Mouse (Mus musculus): ENCODE measurements around the gene Suclg2. TPM values are rescaled to one million over a fixed set of nuclear protein-coding genes. Genes with fewer than 3 reads are reported as not detected.

Suclg2 gene
- polyA plus RNA-seq, 1 experiment from 2014 or later, result 16.8 TPM

DNA sequence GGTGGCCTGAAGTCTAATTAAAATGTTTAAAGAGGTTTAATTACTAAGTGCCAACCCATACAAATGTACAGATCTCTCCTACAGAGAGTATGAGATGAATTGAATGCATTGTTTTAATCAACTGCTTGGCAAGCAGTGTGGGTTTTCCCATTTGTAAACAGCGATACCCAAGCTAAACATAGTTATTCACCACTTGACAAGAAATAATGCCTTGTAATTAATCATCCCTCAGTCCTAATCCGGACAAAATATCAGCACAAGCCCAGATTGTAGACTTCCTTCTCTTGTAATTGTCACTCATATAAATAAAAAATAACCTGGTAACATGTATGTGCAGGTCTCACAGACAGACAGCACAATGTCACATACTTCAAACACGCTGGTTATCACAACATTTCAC, 183.4 kb downstream of the Suclg2 start:
- H3K36me3 ChIP-seq, result no peaks in the 10 kb centered on the region
- H3K4me1 ChIP-seq (replicated peaks), result no peaks in the 10 kb centered on the region
- no peak overlapping the region for H3K27ac ChIP-seq (replicated peaks)
- no peaks in the 10 kb centered on the region for H3K9me3 ChIP-seq
- WGBS, result 72% methylated on average over 3 of the region's 3 CpGs
- no peak overlapping the region for H3K9ac ChIP-seq
- H3K27me3 ChIP-seq, result no peaks in the 10 kb centered on the region
- H3K4me2 ChIP-seq, result no peak overlapping the region
- ATAC-seq (ENCODE audit: low read depth), result no peak
- H3K4me3 ChIP-seq, result no peak overlapping the region

DNA sequence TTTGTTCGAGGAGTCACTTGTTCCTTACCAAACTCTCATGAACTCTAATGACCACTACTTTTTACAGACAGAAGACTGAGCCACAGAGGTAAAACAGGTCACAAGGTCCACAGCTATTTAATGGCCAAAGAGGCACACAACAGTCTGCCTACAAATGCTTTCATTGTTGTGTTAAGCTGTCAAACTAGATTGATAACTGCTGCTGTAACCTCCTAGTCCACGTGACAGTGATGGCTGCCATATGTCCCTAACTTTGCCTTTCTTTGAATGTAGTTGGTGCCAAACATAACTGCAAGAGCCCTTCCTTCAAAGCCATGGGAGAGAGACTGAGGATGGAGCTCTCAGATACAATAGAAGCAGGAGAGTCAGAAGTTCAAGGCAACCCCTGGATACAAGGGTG, 198.8 kb downstream of the Suclg2 start:
- no peak overlapping the region for H3K9ac ChIP-seq
- H3K4me1 ChIP-seq (replicated peaks), result peaks cover 7% of the 10 kb centered on the region; the same call in 1 of the 2 replicates
- ATAC-seq (ENCODE audit: low read depth), result no peak
- H3K27me3 ChIP-seq, result no peaks in the 10 kb centered on the region
- no peak overlapping the region for H3K4me3 ChIP-seq
- no peaks in the 10 kb centered on the region for H3K9me3 ChIP-seq
- 42% methylated on average over 2 of the region's 2 CpGs for WGBS
- no peak overlapping the region for H3K27ac ChIP-seq (replicated peaks)
- no peaks in the 10 kb centered on the region for H3K36me3 ChIP-seq
- H3K4me2 ChIP-seq, result no peak overlapping the region

DNA sequence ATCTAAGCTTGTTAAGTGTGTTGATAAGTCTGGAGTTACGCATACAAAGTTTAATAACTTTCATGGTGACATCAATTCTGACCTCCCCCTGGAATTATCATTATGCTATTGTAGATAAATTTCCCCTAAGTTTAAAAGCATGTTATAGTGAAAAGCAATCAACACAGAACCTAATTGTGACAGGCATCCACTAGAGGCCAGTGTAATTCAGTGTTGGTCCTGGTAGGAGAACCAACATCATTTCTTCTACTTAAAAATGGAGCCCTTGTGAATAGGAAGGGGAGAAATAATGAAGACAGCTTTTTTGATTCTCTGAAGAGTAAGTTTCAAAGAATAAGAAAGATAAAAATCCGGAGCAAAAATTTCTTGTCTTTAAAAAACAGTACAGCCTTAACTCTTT, 200.2 kb downstream of the Suclg2 start:
- H3K27me3 ChIP-seq, result no peaks in the 10 kb centered on the region
- H3K9me3 ChIP-seq, result no peaks in the 10 kb centered on the region
- no peak overlapping the region for H3K4me3 ChIP-seq
- H3K36me3 ChIP-seq, result no peaks in the 10 kb centered on the region
- WGBS, result 92% methylated on average over 2 of the region's 2 CpGs
- H3K27ac ChIP-seq (replicated peaks), result no peak overlapping the region
- no peak for ATAC-seq (ENCODE audit: low read depth)
- H3K4me1 ChIP-seq (replicated peaks), result peaks cover 7% of the 10 kb centered on the region; the same call in 1 of the 2 replicates
- no peak overlapping the region for H3K9ac ChIP-seq
- H3K4me2 ChIP-seq, result no peak overlapping the region

DNA sequence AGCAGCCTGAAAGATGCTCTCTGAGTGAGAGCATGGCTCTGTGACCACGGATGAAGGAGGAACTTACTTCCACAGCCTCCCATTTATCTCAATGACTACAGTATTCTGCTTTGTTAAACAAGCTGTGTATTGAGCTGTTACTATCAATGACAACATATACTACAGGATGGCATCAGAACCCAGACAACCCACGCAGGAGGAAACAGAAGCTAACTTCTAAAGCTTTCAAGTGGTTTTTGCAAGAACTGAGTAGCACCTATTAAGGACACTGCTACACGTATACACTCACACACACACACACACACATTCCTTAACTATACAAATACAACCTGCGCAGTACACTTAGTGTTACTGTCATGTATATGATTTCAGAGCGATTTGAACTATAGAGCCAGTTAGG, 202.9 kb downstream of the Suclg2 start:
- Histone ChIP-seq H3K27me3 (no peaks in the 10 kb centered on the region), H3K27ac (replicated peaks) (no peak overlapping the region), H3K4me1 (replicated peaks) (peaks cover 7% of the 10 kb centered on the region; the same call in 1 of the 2 replicates), H3K4me2 (no peak overlapping the region), H3K36me3 (no peaks in the 10 kb centered on the region), H3K4me3 (no peak overlapping the region), H3K9ac (no peak overlapping the region), H3K9me3 (no peaks in the 10 kb centered on the region)
- ATAC-seq (ENCODE audit: low read depth), result no peak
- 73% methylated on average over 5 of the region's 5 CpGs for WGBS

DNA sequence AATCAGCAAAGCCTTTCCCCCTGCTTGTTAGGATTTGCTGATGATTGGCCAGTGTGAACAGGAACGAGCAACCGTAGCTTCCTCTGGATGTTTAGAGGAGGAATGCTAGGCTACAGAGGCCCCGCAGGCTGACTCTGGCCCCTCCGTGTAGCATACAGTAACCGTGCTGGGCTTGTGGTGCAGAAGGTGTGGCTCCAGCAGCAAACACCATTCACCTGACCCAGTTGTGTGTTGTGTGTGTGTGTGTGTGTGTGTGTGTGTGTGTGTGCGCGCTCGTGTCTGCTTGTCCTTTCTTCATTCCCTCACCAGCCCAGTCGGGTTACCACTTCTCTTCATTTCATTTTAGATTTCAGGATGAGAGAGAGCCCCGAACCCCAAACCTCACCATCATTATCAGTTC, 203.9 kb downstream of the Suclg2 start:
- Histone ChIP-seq H3K27ac (replicated peaks) (no peak overlapping the region), H3K4me2 (no peak overlapping the region), H3K9me3 (no peaks in the 10 kb centered on the region), H3K36me3 (no peaks in the 10 kb centered on the region), H3K4me3 (no peak overlapping the region), H3K9ac (no peak overlapping the region), H3K4me1 (replicated peaks) (peaks cover 7% of the 10 kb centered on the region; the same call in 1 of the 2 replicates), H3K27me3 (no peaks in the 10 kb centered on the region)
- 88% methylated on average over 10 of the region's 10 CpGs for WGBS
- ATAC-seq (ENCODE audit: low read depth), result no peak

DNA sequence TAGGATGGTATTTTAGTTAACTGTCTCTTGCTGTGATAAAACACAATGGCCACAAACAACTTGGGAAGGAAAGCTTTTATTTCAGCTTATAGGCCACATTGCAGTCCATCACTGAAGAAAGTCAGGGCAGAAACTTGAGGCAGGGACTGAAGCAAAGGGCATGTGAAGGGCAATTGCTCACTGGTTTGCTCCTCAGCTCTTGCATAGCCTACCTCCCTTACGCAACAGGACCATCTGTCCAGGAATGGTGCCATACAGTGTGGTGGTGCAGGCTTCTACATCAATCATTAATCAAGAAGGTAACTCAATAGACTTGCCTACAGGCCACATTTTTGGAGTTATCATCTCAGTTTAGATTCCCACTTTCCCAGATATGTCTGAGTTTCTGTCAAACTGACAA, 206.9 kb downstream of the Suclg2 start:
- Histone ChIP-seq H3K27me3 (no peaks in the 10 kb centered on the region), H3K36me3 (no peaks in the 10 kb centered on the region), H3K4me1 (replicated peaks) (0 out of 2 replicates have a peak, but pooled peaks cover 7% of the 10 kb centered on the region), H3K4me3 (no peak overlapping the region), H3K9ac (no peak overlapping the region), H3K27ac (replicated peaks) (no peak overlapping the region), H3K4me2 (no peak overlapping the region), H3K9me3 (peaks cover 11% of the 10 kb centered on the region; the same call in 1 of the 2 replicates)
- 100% methylated on average over 1 of the region's 1 CpGs for WGBS
- ATAC-seq (ENCODE audit: low read depth), result no peak

DNA sequence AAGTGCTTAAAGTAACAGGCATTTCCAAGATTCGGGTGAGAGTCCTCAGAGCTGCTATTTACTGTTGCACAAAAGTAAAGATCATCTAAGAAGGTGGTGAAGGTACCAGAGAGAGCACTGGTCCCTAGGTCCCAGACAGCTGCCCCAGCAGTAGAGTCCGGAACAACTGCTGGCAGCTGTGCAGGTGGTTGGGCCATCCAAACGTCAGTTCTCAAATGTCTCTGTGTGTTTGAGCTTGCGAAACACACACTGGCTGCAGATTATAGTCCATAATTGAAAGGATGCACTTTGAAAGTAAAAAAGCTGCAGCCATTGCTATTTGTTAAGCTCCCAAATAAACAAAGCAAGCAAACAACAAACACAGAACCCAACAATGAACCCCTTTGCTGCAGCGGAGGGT, 217.8 kb downstream of the Suclg2 start:
- Histone ChIP-seq H3K4me2 (no peak overlapping the region), H3K9ac (no peak overlapping the region), H3K4me1 (replicated peaks) (peaks cover 41% of the 10 kb centered on the region), H3K9me3 (peaks cover under 1% of the 10 kb centered on the region; the same call in 1 of the 2 replicates), H3K27me3 (no peaks in the 10 kb centered on the region), H3K36me3 (no peaks in the 10 kb centered on the region), H3K27ac (replicated peaks) (no peak overlapping the region), H3K4me3 (no peak overlapping the region)
- ATAC-seq (ENCODE audit: low read depth), result no peak
- 79% methylated on average over 5 of the region's 5 CpGs for WGBS

DNA sequence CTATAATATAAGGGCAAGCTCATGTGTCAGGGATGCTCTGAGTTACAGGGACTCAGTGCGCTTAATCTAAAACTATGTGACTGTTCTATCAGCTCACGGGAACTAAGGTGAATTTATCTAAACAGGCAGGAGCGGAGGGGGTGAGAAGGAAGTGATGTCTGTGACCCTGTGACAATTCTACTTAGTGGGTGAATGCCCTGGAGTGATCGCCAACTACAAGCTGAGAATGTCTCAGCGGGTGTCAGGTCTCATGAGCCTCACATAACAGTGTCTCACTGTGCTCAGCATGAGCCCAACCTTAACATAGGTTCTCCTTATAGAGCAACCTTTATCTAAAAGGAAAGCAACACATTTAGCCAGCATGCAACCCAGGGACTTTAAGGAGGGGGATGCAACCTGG, 219.0 kb downstream of the Suclg2 start:
- Histone ChIP-seq H3K4me2 (no peak overlapping the region), H3K9me3 (no peaks in the 10 kb centered on the region), H3K27me3 (no peaks in the 10 kb centered on the region), H3K27ac (replicated peaks) (peak overlapping the region; percentile 34; the same call in 1 of the 2 replicates), H3K4me3 (no peak overlapping the region), H3K36me3 (no peaks in the 10 kb centered on the region), H3K9ac (no peak overlapping the region), H3K4me1 (replicated peaks) (peaks cover 39% of the 10 kb centered on the region)
- WGBS, result 56% methylated on average over 5 of the region's 5 CpGs
- no peak for ATAC-seq (ENCODE audit: low read depth)

DNA sequence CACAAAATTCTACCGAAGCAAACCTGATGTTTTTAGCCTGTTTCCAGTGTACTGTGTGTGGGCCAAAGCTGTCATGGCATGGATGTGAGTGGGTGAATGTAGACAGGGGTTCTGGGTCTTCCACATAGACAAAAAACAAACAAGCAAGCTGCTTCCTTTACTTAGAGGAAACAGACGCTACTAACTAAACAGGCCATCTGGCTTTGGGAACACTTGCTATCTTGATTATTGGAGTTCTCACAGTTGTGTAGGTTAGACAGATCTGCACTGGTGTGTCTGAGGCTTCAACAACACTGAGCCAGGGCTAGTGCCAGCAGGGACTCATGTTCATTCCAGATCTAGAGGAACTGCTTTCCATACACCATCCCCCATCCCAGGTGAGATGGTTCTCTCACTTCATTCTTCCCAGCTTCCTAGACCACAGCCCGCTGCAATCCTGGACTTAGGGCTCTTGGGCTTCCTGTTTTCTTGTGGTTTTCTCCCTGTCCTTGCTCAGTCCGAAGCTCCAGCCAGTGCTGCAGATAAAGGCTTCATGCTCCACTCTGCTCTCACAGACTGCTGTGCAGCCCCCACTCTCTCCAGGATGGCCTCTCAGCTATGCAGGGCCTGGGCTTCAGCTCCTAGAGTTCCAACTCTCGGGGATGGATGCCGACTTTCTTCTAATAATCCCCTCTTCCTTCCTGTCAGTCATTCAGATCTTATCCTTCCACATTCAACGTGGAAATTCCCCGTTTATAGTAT, 226.2 kb downstream of the Suclg2 start:
- WGBS, result 90% methylated on average over 8 of the region's 8 CpGs
- no peak overlapping the region for H3K27ac ChIP-seq (replicated peaks)
- no peak overlapping the region for H3K4me2 ChIP-seq
- H3K9ac ChIP-seq, result no peak overlapping the region
- H3K27me3 ChIP-seq, result no peaks in the 10 kb centered on the region
- no peaks in the 10 kb centered on the region for H3K4me1 ChIP-seq (replicated peaks)
- no peak for ATAC-seq (ENCODE audit: low read depth)
- no peak overlapping the region for H3K4me3 ChIP-seq
- H3K36me3 ChIP-seq, result no peaks in the 10 kb centered on the region
- H3K9me3 ChIP-seq, result no peaks in the 10 kb centered on the region

DNA sequence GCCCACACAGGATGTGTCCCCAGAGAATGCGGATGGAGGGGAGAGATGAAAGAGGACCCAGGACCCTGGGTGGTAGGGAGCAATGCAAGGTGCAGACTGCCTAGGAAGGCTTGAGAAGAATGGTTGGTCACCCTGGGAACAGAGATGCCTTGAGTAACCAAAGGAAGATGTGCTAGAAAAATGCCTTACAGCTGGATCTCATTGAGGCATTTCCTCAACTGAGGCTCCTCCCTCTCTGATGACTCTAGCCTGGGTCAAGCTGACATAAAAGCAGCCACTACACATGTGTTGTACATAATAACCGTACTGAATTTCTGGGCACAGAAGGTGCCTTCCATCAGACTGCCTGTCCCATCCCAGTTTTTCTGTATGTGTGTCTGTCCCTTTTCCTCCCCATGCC, 227.6 kb downstream of the Suclg2 start:
- WGBS, result 77% methylated on average over 2 of the region's 2 CpGs

DNA sequence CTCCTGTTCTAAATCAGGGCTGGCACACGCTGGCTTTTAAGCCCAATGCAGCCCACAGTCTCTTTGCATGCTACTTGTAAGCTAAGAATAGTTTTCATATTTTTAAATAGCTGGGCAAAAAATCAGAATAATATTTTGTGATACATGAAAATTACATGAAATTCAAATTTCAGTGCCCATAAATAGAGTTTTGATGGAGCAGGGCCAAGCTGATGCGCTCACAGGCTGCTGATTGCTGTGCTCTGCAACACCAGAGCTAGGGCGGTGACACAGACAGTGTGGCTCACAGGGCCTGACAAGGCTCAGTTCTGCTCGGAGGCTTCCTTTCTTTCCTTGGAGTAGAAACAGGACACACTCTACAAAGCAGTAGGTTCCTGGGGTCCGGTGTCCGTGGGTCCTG, 232.8 kb downstream of the Suclg2 start:
- H3K9me3 ChIP-seq, result no peaks in the 10 kb centered on the region
- peaks cover 27% of the 10 kb centered on the region for H3K4me1 ChIP-seq (replicated peaks)
- no peaks in the 10 kb centered on the region for H3K36me3 ChIP-seq
- H3K4me3 ChIP-seq, result no peak overlapping the region
- no peak overlapping the region for H3K27ac ChIP-seq (replicated peaks)
- no peak overlapping the region for H3K4me2 ChIP-seq
- ATAC-seq (ENCODE audit: low read depth), result no peak
- no peaks in the 10 kb centered on the region for H3K27me3 ChIP-seq
- no peak overlapping the region for H3K9ac ChIP-seq
- 95% methylated on average over 6 of the region's 6 CpGs for WGBS

More for the DNA sequence above, 227.6 kb downstream of the Suclg2 start:
- H3K9me3 ChIP-seq, result no peaks in the 10 kb centered on the region
- no peaks in the 10 kb centered on the region for H3K4me1 ChIP-seq (replicated peaks)
- H3K27me3 ChIP-seq, result no peaks in the 10 kb centered on the region
- no peak overlapping the region for H3K9ac ChIP-seq
- H3K27ac ChIP-seq (replicated peaks), result no peak overlapping the region
- H3K36me3 ChIP-seq, result no peaks in the 10 kb centered on the region
- H3K4me3 ChIP-seq, result no peak overlapping the region
- ATAC-seq (ENCODE audit: low read depth), result no peak
- no peak overlapping the region for H3K4me2 ChIP-seq

DNA sequence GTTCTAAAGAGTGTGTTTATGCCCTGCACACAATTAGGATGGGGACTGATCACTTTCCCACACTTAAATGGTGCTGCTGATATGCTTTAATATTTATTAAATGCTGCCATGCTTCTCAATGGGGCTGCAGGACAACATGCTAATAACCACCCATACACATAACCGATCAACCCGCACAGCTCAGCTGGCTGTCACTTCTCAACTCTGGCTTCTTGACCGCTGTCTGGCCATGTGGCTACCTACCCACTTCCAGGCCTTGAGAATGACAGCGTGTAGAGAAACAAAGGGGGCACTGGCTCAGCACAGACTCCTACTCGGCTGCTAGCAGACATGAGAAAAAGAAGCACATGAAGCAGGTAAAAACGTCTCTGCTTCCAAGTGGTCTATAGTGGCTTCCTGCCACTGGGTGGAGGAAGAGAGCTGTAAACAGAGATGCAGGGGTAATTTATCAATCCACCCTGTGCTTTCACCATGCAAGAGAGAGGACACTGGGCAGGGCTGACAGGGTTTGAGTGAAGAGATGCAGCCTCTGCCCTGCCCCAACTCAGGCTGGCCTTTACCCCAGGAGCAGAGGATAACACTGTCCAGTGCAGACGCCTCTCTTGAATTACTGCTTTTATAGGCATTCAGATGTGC, 234.3 kb downstream of the Suclg2 start:
- Histone ChIP-seq H3K9me3 (no peaks in the 10 kb centered on the region), H3K27ac (replicated peaks) (0 out of 2 replicates have a peak overlapping the region, but pooled peaks have one; percentile 23), H3K4me2 (no peak overlapping the region), H3K27me3 (no peaks in the 10 kb centered on the region), H3K9ac (no peak overlapping the region), H3K4me1 (replicated peaks) (peaks cover 27% of the 10 kb centered on the region), H3K36me3 (no peaks in the 10 kb centered on the region), H3K4me3 (no peak overlapping the region)
- WGBS, result 54% methylated on average over 7 of the region's 7 CpGs
- ATAC-seq (ENCODE audit: low read depth), result peak; percentile 70

Data from neural tube, embryonic 13.5 days (tissue).